Mouse (Mus musculus): ENCODE data around the gene Phf7.
A peak's percentile ranks its signal among the peaks of the same experiment; 100 is the strongest.

Phf7 gene

GRCm38 (mm10) chr14:31251084-31251604 is at the start of gene Phf7, which contains the start of gene Bap1:
Gene Phf7, minus strand, starts transcription at chr14:31251317.
Gene Bap1, plus strand, starts transcription at chr14:31251450.
- peak; percentile 99 for DNase-seq (ENCODE audit: low spot score)

- DNase-seq (ENCODE audit: low spot score), result no peak
Observed at GRCm38 (mm10) chr14:31285728-31286127, 34.6 kb upstream of the Phf7 start.

- peak; percentile 85 for DNase-seq (ENCODE audit: low spot score)
Observed at GRCm38 (mm10) chr14:31272164-31272563, 21.0 kb upstream of the Phf7 start.

- no peak for DNase-seq (ENCODE audit: low spot score)
Observed at GRCm38 (mm10) chr14:31271121-31271520, 20.0 kb upstream of the Phf7 start.

- peak; percentile 86 for DNase-seq (ENCODE audit: low spot score)
Observed at GRCm38 (mm10) chr14:31269456-31270100, 18.5 kb upstream of the Phf7 start.

- peak; percentile 64 for DNase-seq (ENCODE audit: low spot score)
Observed at GRCm38 (mm10) chr14:31268301-31269001, 17.3 kb upstream of the Phf7 start.

GRCm38 (mm10) chr14:31267649-31268048 is 16.5 kb upstream of the Phf7 start:
- no peak for DNase-seq (ENCODE audit: low spot score)

GRCm38 (mm10) chr14:31260932-31261331 is 9.8 kb upstream of the Phf7 start:
- DNase-seq (ENCODE audit: low spot score), result no peak

GRCm38 (mm10) chr14:31260374-31260773 is 9.3 kb upstream of the Phf7 start:
- DNase-seq (ENCODE audit: low spot score), result no peak

GRCm38 (mm10) chr14:31258476-31259050 is 7.4 kb upstream of the Phf7 start:
- DNase-seq (ENCODE audit: low spot score), result no peak

GRCm38 (mm10) chr14:31252091-31252490 is 974 bp upstream of the Phf7 start:
- DNase-seq (ENCODE audit: low spot score), result no peak

GRCm38 (mm10) chr14:31251626-31252025 is 509 bp upstream of the Phf7 start:
- no peak for DNase-seq (ENCODE audit: low spot score)

- DNase-seq (ENCODE audit: low spot score), result peak; percentile 80
Observed at GRCm38 (mm10) chr14:31250222-31251083, 664 bp downstream of the Phf7 start.

- DNase-seq (ENCODE audit: low spot score), result no peak
Observed at GRCm38 (mm10) chr14:31248396-31248795, 2.7 kb downstream of the Phf7 start.

- no peak for DNase-seq (ENCODE audit: low spot score)
Observed at GRCm38 (mm10) chr14:31245946-31246345, 5.2 kb downstream of the Phf7 start.

- DNase-seq (ENCODE audit: low spot score), result no peak
Observed at GRCm38 (mm10) chr14:31244777-31245176, 6.3 kb downstream of the Phf7 start.

- DNase-seq (ENCODE audit: low spot score), result no peak
Observed at GRCm38 (mm10) chr14:31240528-31240927, 10.6 kb downstream of the Phf7 start.

GRCm38 (mm10) chr14:31237101-31237882 is 13.8 kb downstream of the Phf7 start:
- no peak for DNase-seq (ENCODE audit: low spot score)

- peak; percentile 89 for DNase-seq (ENCODE audit: low spot score)
Observed at GRCm38 (mm10) chr14:31233996-31234591, 17.0 kb downstream of the Phf7 start.

- DNase-seq (ENCODE audit: low spot score), result no peak
Observed at GRCm38 (mm10) chr14:31233070-31233995, 17.8 kb downstream of the Phf7 start.

Data from embryo, embryonic 10 days (tissue).